Mouse (Mus musculus): Measurements from ENCODE around the gene Epb41.

DNA sequence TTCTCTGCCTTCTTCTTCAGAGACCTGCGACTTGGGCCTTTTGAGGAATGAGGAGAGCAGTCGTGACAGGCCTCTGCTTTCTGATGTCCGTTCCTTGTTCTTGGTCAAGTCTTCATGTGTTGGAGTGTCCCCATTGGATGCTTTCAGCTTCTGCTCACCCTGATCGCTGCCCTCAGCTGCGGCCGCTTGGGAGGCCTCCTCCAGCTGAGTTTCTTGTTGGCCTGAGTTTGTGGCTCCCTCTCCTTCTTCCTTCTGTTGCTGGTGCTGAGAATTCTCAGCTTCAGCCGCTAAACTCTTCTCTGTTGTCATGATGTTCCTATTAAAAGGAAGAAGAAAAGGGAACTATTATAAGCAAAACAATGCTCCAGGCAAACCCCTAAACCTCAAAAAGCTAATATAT, 68.0 kb downstream of the Epb41 start:
- no peak for TF ChIP-seq CTCF (IDR thresholded peaks at IDR 0.05; ENCODE audit: low read depth, low read length)
- TF ChIP-seq GATA1 (IDR thresholded peaks at IDR 0.05; ENCODE audit: borderline replicate concordance, low read length) = no peak
- no peak for TF ChIP-seq POLR2AphosphoS5 (IDR thresholded peaks at IDR 0.05; ENCODE audit: insufficient replicate concordance, low read depth, low read length)
- no peak for TF ChIP-seq TAL1 (conservative IDR thresholded peaks at IDR 0.05; ENCODE audit: low read depth, low read length)
